In the genomic region with DNA sequence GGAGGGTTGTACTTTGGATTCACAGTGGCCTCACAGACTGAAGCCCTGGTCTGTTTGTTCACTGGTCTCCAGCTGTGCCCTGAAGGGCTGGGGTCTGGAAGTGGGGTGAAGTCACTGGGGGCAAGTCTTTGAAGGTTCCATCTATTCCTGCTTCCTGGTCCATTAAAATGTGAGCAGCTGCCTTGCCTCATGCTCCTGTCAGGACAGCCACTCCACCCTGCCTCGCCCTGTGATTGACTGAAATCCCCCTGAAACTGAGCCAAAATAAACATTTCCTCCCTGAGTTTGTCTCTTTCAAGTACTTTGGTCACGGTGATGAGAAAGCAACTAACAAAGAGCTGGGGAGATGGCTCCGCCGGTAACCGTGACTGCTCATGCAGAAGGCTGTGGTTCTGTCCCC, we compare ENCODE assay signal across 10 mouse cellular contexts. TPM values are rescaled to one million over a fixed set of nuclear protein-coding genes. Genes with fewer than 3 reads are reported as not detected.
DNase-seq lines count a peak whose midpoint lies in the region; ATAC-seq and TF ChIP-seq lines count a peak whose summit lies in the region.
"Had no signal": no experiment of that assay in that cellular context is flagged by ENCODE, and none has a peak within 500 bp of the region (broad histone marks: within the 10 kb centered on the region; RNA-seq: fewer than 3 reads in every experiment).

No protein-coding gene starts in this region.

- no peaks in the 10 kb centered on the region for H3K27me3 ChIP-seq in lung, embryonic 14.5 days (ENCODE audit: insufficient read depth, low read length)
- H3K27me3 ChIP-seq in kidney, adult 2 months (replicated peaks; ENCODE audit: control insufficient read depth, insufficient read depth, low read length): no peaks in the 10 kb centered on the region
- H3K27me3 ChIP-seq in liver, embryonic 15.5 days: no peaks in the 10 kb centered on the region
- H3K27me3 ChIP-seq in forebrain, embryonic 12.5 days: no peaks in the 10 kb centered on the region

- H3K4me2 ChIP-seq in lung, embryonic 14.5 days: no peak overlapping the region
- no peak overlapping the region for H3K4me2 ChIP-seq in liver, embryonic 15.5 days
- H3K4me2 ChIP-seq in forebrain, embryonic 12.5 days: no peak overlapping the region

- no peak overlapping the region for H3K4me3 ChIP-seq in lung, embryonic 14.5 days (ENCODE audit: low read depth, low read length)
- H3K4me3 ChIP-seq in kidney, adult 2 months (ENCODE audit: insufficient read depth, low read depth, low read length): no peak overlapping the region
- no peak overlapping the region for H3K4me3 ChIP-seq in liver, embryonic 15.5 days (replicated peaks)
- H3K4me3 ChIP-seq in forebrain, embryonic 12.5 days (replicated peaks): no peak overlapping the region

- TF ChIP-seq POLR2A in kidney, adult 2 months (IDR thresholded peaks at IDR 0.05; ENCODE audit: low read depth, low read length): no peak

- no peak for TF ChIP-seq CTCF in lung, embryonic 14.5 days (IDR thresholded peaks at IDR 0.05; ENCODE audit: low read depth)
- TF ChIP-seq CTCF in kidney, adult 2 months (conservative IDR thresholded peaks at IDR 0.05; ENCODE audit: insufficient read depth, insufficient read length, low read depth, low read length): no peak

- H3K9ac ChIP-seq in lung, embryonic 14.5 days: no peak overlapping the region
- H3K9ac ChIP-seq in liver, embryonic 15.5 days: no peak overlapping the region
- H3K9ac ChIP-seq in forebrain, embryonic 12.5 days: no peak overlapping the region

- no peaks in the 10 kb centered on the region for H3K9me3 ChIP-seq in lung, embryonic 14.5 days (ENCODE audit: low read depth, low read length)
- no peaks in the 10 kb centered on the region for H3K9me3 ChIP-seq in liver, embryonic 15.5 days (replicated peaks)
- H3K9me3 ChIP-seq in forebrain, embryonic 12.5 days: no peaks in the 10 kb centered on the region

- DNase-seq in embryo, embryonic 10.5 days (ENCODE audit: low spot score): peak; percentile 24
- DNase-seq in embryo, embryonic 10 days (ENCODE audit: low spot score): no peak
- peak; percentile 55 for DNase-seq in lung, embryonic 14.5 days
- DNase-seq in lung, postnatal 25 days (ENCODE audit: low spot score): no peak
- peak; percentile 64 for DNase-seq in kidney, adult 2 months
- DNase-seq in thymus, adult 18-20 months: no peak
- DNase-seq: cerebellum, adult 18-20 months; gastrocnemius, postnatal 36 days had no signal

- peak; percentile 7; the same call in 1 of the 2 replicates for ATAC-seq in lung, embryonic 14.5 days (ENCODE audit: insufficient read depth)
- ATAC-seq in liver, embryonic 15.5 days (ENCODE audit: insufficient read depth): peak; percentile 35; the same call in 1 of the 2 replicates
- ATAC-seq in forebrain, embryonic 12.5 days (ENCODE audit: low FRiP score): no peak

- H3K36me3 ChIP-seq in lung, embryonic 14.5 days (ENCODE audit: insufficient read depth): peaks cover 25% of the 10 kb centered on the region
- H3K36me3 ChIP-seq in kidney, adult 2 months (ENCODE audit: control insufficient read depth, insufficient read depth, low read length): peaks cover 3% of the 10 kb centered on the region; the same call in 1 of the 2 replicates
- H3K36me3 ChIP-seq in liver, embryonic 15.5 days (replicated peaks): peaks cover 42% of the 10 kb centered on the region
- peaks cover 23% of the 10 kb centered on the region for H3K36me3 ChIP-seq in forebrain, embryonic 12.5 days (replicated peaks)

- peaks cover 9% of the 10 kb centered on the region for H3K4me1 ChIP-seq in lung, embryonic 14.5 days (ENCODE audit: insufficient read depth)
- H3K4me1 ChIP-seq in kidney, adult 2 months (ENCODE audit: control insufficient read depth, insufficient read depth, low read length): no peaks in the 10 kb centered on the region; the same call in 1 of the 2 replicates
- H3K4me1 ChIP-seq in liver, embryonic 15.5 days (replicated peaks): peaks cover 13% of the 10 kb centered on the region; the same call in 1 of the 2 replicates
- H3K4me1 ChIP-seq in forebrain, embryonic 12.5 days: peaks cover 25% of the 10 kb centered on the region

- no peak overlapping the region for H3K27ac ChIP-seq in lung, embryonic 14.5 days (ENCODE audit: low read depth)
- no peak overlapping the region for H3K27ac ChIP-seq in kidney, adult 2 months (ENCODE audit: insufficient read depth, low read depth, low read length)
- H3K27ac ChIP-seq in liver, embryonic 15.5 days (replicated peaks): no peak overlapping the region
- H3K27ac ChIP-seq in forebrain, embryonic 12.5 days: no peak overlapping the region

- 24% methylated on average over 5 of the region's 5 CpGs for WGBS in lung, embryonic 14.5 days
- WGBS in kidney, adult 2 months: 41% methylated on average over 5 of the region's 5 CpGs
- 80% methylated on average over 5 of the region's 5 CpGs for WGBS in liver, embryonic 15.5 days (ENCODE audit: insufficient replicate concordance)
- 80% methylated on average over 5 of the region's 5 CpGs for WGBS in forebrain, embryonic 12.5 days

RNA-seq across cellular contexts. Expression of a gene that starts 27.3 kb away (rescaled TPM):
- 0.59 and 1.2 TPM in 2 replicates for polyA plus RNA-seq in lung, embryonic 14.5 days (2014; fragmentation: Nextera tagmentation; extraction: Ambion mirVana)
- 4.3 and 4.5 TPM in 2 replicates for polyA plus RNA-seq in kidney, adult 2 months (2012; rRNA removed)
- polyA plus RNA-seq in liver, embryonic 15.5 days (2015; fragmentation: Nextera tagmentation; extraction: Ambion mirVana): 0.12 and 0.15 TPM in 2 replicates
- polyA plus RNA-seq in forebrain, embryonic 12.5 days (2016; fragmentation: Nextera tagmentation; extraction: Ambion mirVana): 4.6 and 7.2 TPM in 2 replicates

RNA-seq across cellular contexts. Expression of a gene that starts 49.6 kb away (rescaled TPM):
- polyA plus RNA-seq in lung, embryonic 14.5 days (2014; fragmentation: Nextera tagmentation; extraction: Ambion mirVana): 75.0 and 76.1 TPM in 2 replicates
- 3.3 and 5.1 TPM in 2 replicates for polyA plus RNA-seq in kidney, adult 2 months (2012; rRNA removed)
- polyA plus RNA-seq in liver, embryonic 15.5 days (2015; fragmentation: Nextera tagmentation; extraction: Ambion mirVana): 28.7 and 31.0 TPM in 2 replicates
- 91.8 and 95.1 TPM in 2 replicates for polyA plus RNA-seq in forebrain, embryonic 12.5 days (2016; fragmentation: Nextera tagmentation; extraction: Ambion mirVana)

Comparison
In these comparisons a context has a peak if more than half of its experiments do, and no peak if none do; other contexts are left out.
1. DNase-seq: peak in embryo, embryonic 10.5 days (single experiment), lung, embryonic 14.5 days (single experiment) and kidney, adult 2 months (single experiment); none in embryo, embryonic 10 days (single experiment), lung, postnatal 25 days (single experiment) and thymus, adult 18-20 months (0 of 2).